Mouse (Mus musculus): ENCODE measurements around the gene Mau2. TPM values are rescaled to one million over a fixed set of nuclear protein-coding genes. Genes with fewer than 3 reads are reported as not detected.
"Not testable (repeated sequence)": the region's sequence is repeated elsewhere in the genome, so short reads cannot be mapped to it uniquely, and the experiment has no call there.

Gene Mau2
- total and polyA plus RNA-seq, 3 experiments, result 19.5 to 38.4 (median 25.5) TPM

GRCm38 (mm10) chr8:70001892-70002191 lies 40.7 kb downstream of the Mau2 start:
- peaks cover 4 to 31% of the 10 kb centered on the region in 2 experiments; a peak in 3 of 4 replicates for H3K4me1 ChIP-seq (ENCODE audit: control insufficient read depth in 1 of 2, insufficient read depth in 2 of 2)
- H3K27me3 ChIP-seq (replicated peaks); dilution Hi-C loops (cut with MboI; ENCODE audit: extremely low pct_ligation_motif_present, extremely low pct_unique_long_range_greater_than_20kb, low sequenced_read_pairs); H3K9me3 ChIP-seq (replicated peaks; ENCODE audit: low read length); H3K4me3 ChIP-seq (replicated peaks in 1 of 3; ENCODE audit: low read depth in 2 of 3, low read length in 2 of 3, poor library complexity in 1 of 3); H3K36me3 ChIP-seq (replicated peaks in 1 of 2; ENCODE audit: control insufficient read depth in 1 of 2, insufficient read depth in 1 of 2, low read length in 1 of 2); DNase-seq (ENCODE audit: extremely low read depth); H3K79me2 ChIP-seq (replicated peaks; ENCODE audit: control insufficient read depth, extremely low read depth, insufficient read depth, poor library complexity, severe bottlenecking): not testable (repeated sequence)
- peak overlapping the region; percentile 28 for H3K27ac ChIP-seq (ENCODE audit: insufficient read depth, low read depth)
- H3K9ac ChIP-seq (ENCODE audit: insufficient read depth, low read depth), result peak overlapping the region; percentile 4; the same call in 1 of the 2 replicates
- peak; percentile 50 for TF ChIP-seq ZNF384 (IDR thresholded peaks at IDR 0.05; ENCODE audit: low read depth, low read length)
- peak overlapping the region; percentile 70 for H3K4me2 ChIP-seq (ENCODE audit: insufficient read depth, low read depth, poor library complexity, severe bottlenecking)
- in situ Hi-C loops (cut with MboI; ENCODE audit: low pct_ligation_motif_present, low pct_unique_long_range_greater_than_20kb, low sequenced_read_pairs), result loop anchor here (5.0 kb wide), 2 partner anchors 35 to 80 kb away; no protein-coding TSS in a partner anchor

- H3K36me3 ChIP-seq (replicated peaks in 1 of 2; ENCODE audit: control insufficient read depth in 1 of 2, insufficient read depth in 1 of 2, low read length in 1 of 2), result no peaks in the 10 kb centered on the region
- peak overlapping the region; percentile 70 for H3K4me2 ChIP-seq (ENCODE audit: insufficient read depth, low read depth, poor library complexity, severe bottlenecking)
- peaks cover 4 to 31% of the 10 kb centered on the region in 2 experiments; a peak in 3 of 4 replicates for H3K4me1 ChIP-seq (ENCODE audit: control insufficient read depth in 1 of 2, insufficient read depth in 2 of 2)
- H3K4me3 ChIP-seq (replicated peaks in 1 of 3; ENCODE audit: low read depth in 2 of 3, low read length in 2 of 3, poor library complexity in 1 of 3), result peak overlapping the region; percentile 34 to 48 (median 37)
- peak overlapping the region; percentile 82 for H3K9ac ChIP-seq (ENCODE audit: insufficient read depth, low read depth)
- dilution Hi-C loops (cut with MboI; ENCODE audit: extremely low pct_ligation_motif_present, extremely low pct_unique_long_range_greater_than_20kb, low sequenced_read_pairs), result no loop called here
- no peaks in the 10 kb centered on the region for H3K27me3 ChIP-seq (replicated peaks)
- peak; percentile 88 for DNase-seq (ENCODE audit: extremely low read depth)
- in situ Hi-C loops (cut with MboI; ENCODE audit: low pct_ligation_motif_present, low pct_unique_long_range_greater_than_20kb, low sequenced_read_pairs), result loop anchor here (5.0 kb wide), 2 partner anchors 34 to 79 kb away; no protein-coding TSS in a partner anchor
- H3K79me2 ChIP-seq (replicated peaks; ENCODE audit: control insufficient read depth, extremely low read depth, insufficient read depth, poor library complexity, severe bottlenecking), result no peaks in the 10 kb centered on the region
- H3K9me3 ChIP-seq (replicated peaks; ENCODE audit: low read length), result no peaks in the 10 kb centered on the region
- peak overlapping the region; percentile 93 for H3K27ac ChIP-seq (ENCODE audit: insufficient read depth, low read depth)
- no peak for TF ChIP-seq ZNF384 (IDR thresholded peaks at IDR 0.05; ENCODE audit: low read depth, low read length)
- peak; percentile 74 for TF ChIP-seq RAD21 (IDR thresholded peaks at IDR 0.05; ENCODE audit: low read depth, low read length)
- TF ChIP-seq CHD1 (IDR thresholded peaks at IDR 0.05; ENCODE audit: low read depth, low read length), result 0 out of 2 replicates have a peak, but pooled peaks have one; percentile 44
- TF ChIP-seq HCFC1 (IDR thresholded peaks at IDR 0.05; ENCODE audit: low read depth, low read length), result no peak
- TF ChIP-seq ZKSCAN1 (IDR thresholded peaks at IDR 0.05; ENCODE audit: borderline replicate concordance, low read depth, low read length), result no peak
- no peak for TF ChIP-seq PAX5 (IDR thresholded peaks at IDR 0.05; ENCODE audit: low read length)
- TF ChIP-seq CHD2 (IDR thresholded peaks at IDR 0.05; ENCODE audit: low read length), result 0 out of 2 replicates have a peak, but pooled peaks have one; percentile 22
- peak; percentile 84; the same call in 1 of the 2 replicates for TF ChIP-seq MYC (IDR thresholded peaks at IDR 0.05; ENCODE audit: low read depth, low read length)
- TF ChIP-seq POLR2A (IDR thresholded peaks at IDR 0.05; ENCODE audit: low read depth, low read length), result peak; percentile 85
- no peak for TF ChIP-seq GABPA (IDR thresholded peaks at IDR 0.05; ENCODE audit: insufficient replicate concordance, low read depth, low read length)
- no peak for TF ChIP-seq E2F4 (IDR thresholded peaks at IDR 0.05; ENCODE audit: insufficient replicate concordance, low read depth, low read length)
- TF ChIP-seq BHLHE40 (IDR thresholded peaks at IDR 0.05; ENCODE audit: low read depth, low read length), result peak; percentile 61
- TF ChIP-seq TBP (conservative IDR thresholded peaks at IDR 0.05; ENCODE audit: low read depth, low read length), result no peak
- no peak; the same call in none of the 2 replicates for TF ChIP-seq MXI1 (IDR thresholded peaks at IDR 0.05; ENCODE audit: low read depth, low read length)
- 0 out of 2 replicates have a peak, but pooled peaks have one; percentile 20 for TF ChIP-seq JUND (conservative IDR thresholded peaks at IDR 0.05; ENCODE audit: low read depth, low read length)
- TF ChIP-seq USF2 (conservative IDR thresholded peaks at IDR 0.05; ENCODE audit: low read depth, low read length), result 0 out of 2 replicates have a peak, but pooled peaks have one; percentile 8
- TF ChIP-seq ELF1 (IDR thresholded peaks at IDR 0.05; ENCODE audit: low read depth, low read length), result peak; percentile 86
- TF ChIP-seq KAT2A (IDR thresholded peaks at IDR 0.05; ENCODE audit: insufficient replicate concordance, low read length), result no peak
- TF ChIP-seq MEF2A (IDR thresholded peaks at IDR 0.05; ENCODE audit: borderline replicate concordance, low read depth, low read length), result no peak; the same call in 1 of the 2 replicates
- TF ChIP-seq MAZ (IDR thresholded peaks at IDR 0.05; ENCODE audit: low read depth, low read length), result 0 out of 2 replicates have a peak, but pooled peaks have one; percentile 21
- peak; percentile 32 to 81; a peak in 3 of 4 replicates for TF ChIP-seq CTCF (conservative IDR thresholded peaks at IDR 0.05 in 1 of 2, IDR thresholded peaks at IDR 0.05 in 1 of 2; ENCODE audit: low read depth in 2 of 2, low read length in 2 of 2)
- 0 out of 2 replicates have a peak, but pooled peaks have one; percentile 21 for TF ChIP-seq USF1 (IDR thresholded peaks at IDR 0.05; ENCODE audit: low read depth, low read length)
- TF ChIP-seq ZMIZ1 (IDR thresholded peaks at IDR 0.05; ENCODE audit: low read depth, low read length), result peak; percentile 59; the same call in 1 of the 2 replicates
- TF ChIP-seq SIN3A (IDR thresholded peaks at IDR 0.05; ENCODE audit: low read length), result peak; percentile 64; the same call in 1 of the 2 replicates
- TF ChIP-seq ZC3H11A (IDR thresholded peaks at IDR 0.05; ENCODE audit: low read depth, low read length), result no peak
- TF ChIP-seq IRF4 (IDR thresholded peaks at IDR 0.05; ENCODE audit: low read depth, low read length), result peak; percentile 90
- TF ChIP-seq EP300 (IDR thresholded peaks at IDR 0.05; ENCODE audit: low read length), result no peak; the same call in 1 of the 2 replicates
- TF ChIP-seq RCOR1 (conservative IDR thresholded peaks at IDR 0.05; ENCODE audit: low read depth, low read length), result 0 out of 2 replicates have a peak, but pooled peaks have one; percentile 42
- TF ChIP-seq NELFE (IDR thresholded peaks at IDR 0.05; ENCODE audit: low read depth, low read length), result peak; percentile 77
- no peak for TF ChIP-seq POLR2AphosphoS2 (IDR thresholded peaks at IDR 0.05; ENCODE audit: low read depth, low read length)
- TF ChIP-seq JUN (IDR thresholded peaks at IDR 0.05; ENCODE audit: insufficient read depth, low read depth, low read length), result no peak
Observed at GRCm38 (mm10) chr8:70001176-70001891, 41.2 kb downstream of the Mau2 start.

All from CH12.LX (cell line).